In the genomic region with DNA sequence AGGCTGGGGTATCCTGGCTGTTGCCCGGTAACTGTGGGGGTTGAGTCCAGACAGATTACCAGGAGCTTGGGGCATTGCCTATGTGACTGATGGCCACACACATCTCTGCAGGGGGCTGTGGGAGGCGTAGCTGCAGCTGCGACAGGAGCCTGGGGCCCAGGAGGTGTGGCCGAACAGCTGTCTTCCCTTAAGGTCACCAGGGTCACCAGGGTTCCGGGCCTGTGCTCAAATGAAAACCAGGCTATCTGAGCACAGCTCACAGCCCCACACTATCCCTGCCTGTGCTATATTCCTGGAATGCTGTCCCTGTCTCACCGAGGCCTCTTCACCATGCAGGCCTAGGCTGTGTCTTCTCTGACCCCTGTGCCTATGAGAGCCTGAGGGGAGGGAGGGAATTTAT, we compare ENCODE assay signal across 12 mouse cellular contexts. TPM values are rescaled to one million over a fixed set of nuclear protein-coding genes. Genes with fewer than 3 reads are reported as not detected.
DNase-seq lines count a peak whose midpoint lies in the region; ATAC-seq lines count a peak whose summit lies in the region.
"Had no signal": no experiment of that assay in that cellular context is flagged by ENCODE, and none has a peak within 500 bp of the region (broad histone marks: within the 10 kb centered on the region; RNA-seq: fewer than 3 reads in every experiment).

No protein-coding gene starts in this region.

- no peak overlapping the region for H3K27ac ChIP-seq in liver, embryonic 11.5 days (ENCODE audit: low read depth, low read length)
- H3K27ac ChIP-seq in embryonic facial prominence, embryonic 11.5 days (replicated peaks; ENCODE audit: low read depth, low read length), result no peak overlapping the region
- no peak overlapping the region for H3K27ac ChIP-seq in forebrain, embryonic 12.5 days

- H3K36me3 ChIP-seq in liver, embryonic 11.5 days (ENCODE audit: control insufficient read depth, insufficient read depth, low read length), result no peaks in the 10 kb centered on the region
- H3K36me3 ChIP-seq in embryonic facial prominence, embryonic 11.5 days (replicated peaks; ENCODE audit: control insufficient read depth, insufficient read depth, low read depth, low read length), result no peaks in the 10 kb centered on the region
- no peaks in the 10 kb centered on the region for H3K36me3 ChIP-seq in forebrain, embryonic 12.5 days (replicated peaks)

- no peak for DNase-seq in liver, embryonic 11.5 days (ENCODE audit: low spot score)
- DNase-seq in liver (no peak), ZHBTc4 (ENCODE audit: low read depth, low spot score) (peak; percentile 83)
- peak; percentile 40 for DNase-seq in embryonic facial prominence, embryonic 11.5 days (ENCODE audit: low spot score)
- peak; percentile 26 for DNase-seq in retina, postnatal 1 day
- no peak for DNase-seq in cerebellum, adult 9-11 months
- DNase-seq in kidney, adult 9 months, result no peak
- DNase-seq: adrenal gland, postnatal 14 days; gastrocnemius, postnatal 10 days; kidney, postnatal 10 days; lung, postnatal 36 days had no signal

- peaks cover 9% of the 10 kb centered on the region for H3K4me1 ChIP-seq in liver, embryonic 11.5 days (replicated peaks; ENCODE audit: control insufficient read depth, insufficient read depth, low read length)
- H3K4me1 ChIP-seq in embryonic facial prominence, embryonic 11.5 days (ENCODE audit: control insufficient read depth, insufficient read depth, low read length), result 0 out of 2 replicates have a peak, but pooled peaks cover 3% of the 10 kb centered on the region
- peaks cover 24% of the 10 kb centered on the region for H3K4me1 ChIP-seq in forebrain, embryonic 12.5 days

- H3K4me2 ChIP-seq in liver, embryonic 11.5 days, result no peak overlapping the region
- H3K4me2 ChIP-seq in embryonic facial prominence, embryonic 11.5 days (ENCODE audit: low read depth, low read length), result no peak overlapping the region
- H3K4me2 ChIP-seq in forebrain, embryonic 12.5 days, result no peak overlapping the region

- no peak overlapping the region for H3K4me3 ChIP-seq in liver, embryonic 11.5 days (ENCODE audit: low read depth, low read length)
- H3K4me3 ChIP-seq in embryonic facial prominence, embryonic 11.5 days (ENCODE audit: low read depth, low read length), result no peak overlapping the region
- H3K4me3 ChIP-seq in forebrain, embryonic 12.5 days (replicated peaks), result no peak overlapping the region

- H3K9me3 ChIP-seq in liver, embryonic 11.5 days (ENCODE audit: control insufficient read depth, low read length), result no peaks in the 10 kb centered on the region
- H3K9me3 ChIP-seq in embryonic facial prominence, embryonic 11.5 days (replicated peaks; ENCODE audit: control insufficient read depth, low read length), result no peaks in the 10 kb centered on the region
- H3K9me3 ChIP-seq in forebrain, embryonic 12.5 days, result no peaks in the 10 kb centered on the region

- 34% methylated on average over 6 of the region's 6 CpGs for WGBS in liver, embryonic 11.5 days
- WGBS in embryonic facial prominence, embryonic 11.5 days, result 5% methylated on average over 5 of the region's 6 CpGs
- 11% methylated on average over 6 of the region's 6 CpGs for WGBS in forebrain, embryonic 12.5 days

- ATAC-seq in liver, embryonic 11.5 days (replicated peaks; ENCODE audit: low FRiP score), result no peak
- ATAC-seq in embryonic facial prominence, embryonic 11.5 days (replicated peaks; ENCODE audit: insufficient number of reproducible peaks, low FRiP score, low TSS enrichment, low read depth), result no peak
- ATAC-seq in forebrain, embryonic 12.5 days (ENCODE audit: low FRiP score), result no peak

- H3K9ac ChIP-seq in liver, embryonic 11.5 days (ENCODE audit: low read depth, low read length), result 0 out of 2 replicates have a peak overlapping the region, but pooled peaks have one; percentile 6
- no peak overlapping the region for H3K9ac ChIP-seq in embryonic facial prominence, embryonic 11.5 days (replicated peaks; ENCODE audit: low read length)
- no peak overlapping the region for H3K9ac ChIP-seq in forebrain, embryonic 12.5 days

- H3K27me3 ChIP-seq in liver, embryonic 11.5 days (replicated peaks; ENCODE audit: control insufficient read depth, insufficient read depth, low read length), result no peaks in the 10 kb centered on the region
- no peaks in the 10 kb centered on the region for H3K27me3 ChIP-seq in embryonic facial prominence, embryonic 11.5 days (ENCODE audit: control insufficient read depth, insufficient read depth, low read length)
- no peaks in the 10 kb centered on the region for H3K27me3 ChIP-seq in forebrain, embryonic 12.5 days

RNA-seq across cellular contexts. Expression of a gene that starts 4.1 kb away (rescaled TPM):
- 0.08 TPM in 1 of 2 replicates, not detected in the other for polyA plus RNA-seq in liver, embryonic 11.5 days (2014; fragmentation: Nextera tagmentation; extraction: Ambion mirVana)
- 0.04 TPM in 1 of 2 replicates, not detected in the other for polyA plus RNA-seq in embryonic facial prominence, embryonic 11.5 days (2014; fragmentation: Nextera tagmentation; extraction: Ambion mirVana)
- not detected in 2 replicates for polyA plus RNA-seq in forebrain, embryonic 12.5 days (2016; fragmentation: Nextera tagmentation; extraction: Ambion mirVana)

RNA-seq across cellular contexts. Expression of a gene that starts 9.7 kb away (rescaled TPM):
- 2.9 and 3.2 TPM in 2 replicates for polyA plus RNA-seq in liver, embryonic 11.5 days (2014; fragmentation: Nextera tagmentation; extraction: Ambion mirVana)
- polyA plus RNA-seq in embryonic facial prominence, embryonic 11.5 days (2014; fragmentation: Nextera tagmentation; extraction: Ambion mirVana), result 1.2 TPM in 2 replicates
- polyA plus RNA-seq in forebrain, embryonic 12.5 days (2016; fragmentation: Nextera tagmentation; extraction: Ambion mirVana), result 2.9 and 3.1 TPM in 2 replicates

RNA-seq across cellular contexts. Expression of a gene that starts 18.5 kb away (rescaled TPM):
- 201 and 221 TPM in 2 replicates for polyA plus RNA-seq in liver, embryonic 11.5 days (2014; fragmentation: Nextera tagmentation; extraction: Ambion mirVana)
- polyA plus RNA-seq in embryonic facial prominence, embryonic 11.5 days (2014; fragmentation: Nextera tagmentation; extraction: Ambion mirVana), result 150 and 154 TPM in 2 replicates
- 182 and 189 TPM in 2 replicates for polyA plus RNA-seq in forebrain, embryonic 12.5 days (2016; fragmentation: Nextera tagmentation; extraction: Ambion mirVana)

RNA-seq across cellular contexts. Expression of a gene that starts 32.4 kb away (rescaled TPM):
- polyA plus RNA-seq in liver, embryonic 11.5 days (2014; fragmentation: Nextera tagmentation; extraction: Ambion mirVana), result 134 and 148 TPM in 2 replicates
- polyA plus RNA-seq in embryonic facial prominence, embryonic 11.5 days (2014; fragmentation: Nextera tagmentation; extraction: Ambion mirVana), result 158 and 160 TPM in 2 replicates
- 164 and 169 TPM in 2 replicates for polyA plus RNA-seq in forebrain, embryonic 12.5 days (2016; fragmentation: Nextera tagmentation; extraction: Ambion mirVana)

RNA-seq across cellular contexts. Expression of a gene that starts 32.8 kb away (rescaled TPM):
- not detected in 2 replicates for polyA plus RNA-seq in liver, embryonic 11.5 days (2014; fragmentation: Nextera tagmentation; extraction: Ambion mirVana)
- not detected in 2 replicates for polyA plus RNA-seq in embryonic facial prominence, embryonic 11.5 days (2014; fragmentation: Nextera tagmentation; extraction: Ambion mirVana)
- not detected in 2 replicates for polyA plus RNA-seq in forebrain, embryonic 12.5 days (2016; fragmentation: Nextera tagmentation; extraction: Ambion mirVana)

Comparison
In these comparisons a context has a peak if more than half of its experiments do, and no peak if none do; other contexts are left out.
1. DNase-seq: peak in ZHBTc4 (single experiment), embryonic facial prominence, embryonic 11.5 days (single experiment) and retina, postnatal 1 day (single experiment); none in liver, embryonic 11.5 days (single experiment), liver (single experiment), cerebellum, adult 9-11 months (single experiment) and kidney, adult 9 months (single experiment).